Mouse (Mus musculus) heart, embryonic 13.5 days (tissue): Measurements from ENCODE around the gene BC051142. TPM values are rescaled to one million over a fixed set of nuclear protein-coding genes. Genes with fewer than 3 reads are reported as not detected.

Experiments used
- ATAC-seq: fragments of 200-750 bp; cut with Nextera tagmentation; 2 replicates; pipeline ENCODE4 v1.8.0; 2017; ENCODE audit warnings: moderate TSS enrichment; ENCODE audit not compliant: insufficient number of reproducible peaks, low FRiP score, low TSS enrichment; ENCODE audit errors: extremely low read depth
- H3K27ac ChIP-seq: fragments of 300-500 bp; sonication (generic); replicated peaks from 2 replicates; pipeline ENCODE4 v1.5.1; 2015; ENCODE audit warnings: moderate library complexity, mild to moderate bottlenecking, inconsistent platforms
- H3K27me3 ChIP-seq: fragments of 300-500 bp; sonication (generic); replicated peaks from 2 replicates; pipeline ENCODE4 v1.6.1; 2015; ENCODE audit warnings: mild to moderate bottlenecking, inconsistent platforms
- H3K36me3 ChIP-seq: fragments of 300-500 bp; sonication (generic); 2 replicates; pipeline ENCODE4 v1.6.1; 2015; ENCODE audit warnings: mild to moderate bottlenecking, inconsistent platforms
- H3K4me1 ChIP-seq: fragments of 300-500 bp; sonication (generic); 2 replicates; pipeline ENCODE4 v1.6.1; 2015; ENCODE audit warnings: inconsistent platforms
- H3K4me2 ChIP-seq: fragments of 300-500 bp; sonication (generic); 2 replicates; pipeline ENCODE4 v1.6.1; 2015; ENCODE audit warnings: inconsistent platforms, mild to moderate bottlenecking, moderate library complexity
- H3K4me3 ChIP-seq: fragments of 300-500 bp; sonication (generic); 2 replicates; pipeline ENCODE4 v1.5.1; 2015; ENCODE audit warnings: moderate library complexity, mild to moderate bottlenecking, inconsistent platforms
- H3K9ac ChIP-seq: fragments of 300-500 bp; sonication (generic); 2 replicates; pipeline ENCODE4 v1.6.1; 2015; ENCODE audit warnings: inconsistent platforms, mild to moderate bottlenecking, moderate library complexity
- H3K9me3 ChIP-seq: fragments of 300-500 bp; sonication (generic); 2 replicates; pipeline ENCODE4 v1.6.1; 2016; ENCODE audit warnings: inconsistent platforms
- WGBS: fragments of 180-500 bp; shearing (Covaris S2); methylation state at CpG from one replicate; pipeline ENCODE4 v1.1.7; 2015; ENCODE audit warnings: mixed read lengths; 5-methylcytosine and 5-hydroxymethylcytosine counted together
- polyA plus RNA-seq: library from polyadenylated mRNA; unstranded; fragments of >200 nt; fragmentation: Nextera tagmentation; extraction: Ambion mirVana; gene quantifications from 2 replicates; pipeline ENCODE4 v1.2.1, GENCODE M21; 2015

The BC051142 gene
- polyA plus RNA-seq, 1 experiment from 2014 or later = 0.19 TPM

DNA sequence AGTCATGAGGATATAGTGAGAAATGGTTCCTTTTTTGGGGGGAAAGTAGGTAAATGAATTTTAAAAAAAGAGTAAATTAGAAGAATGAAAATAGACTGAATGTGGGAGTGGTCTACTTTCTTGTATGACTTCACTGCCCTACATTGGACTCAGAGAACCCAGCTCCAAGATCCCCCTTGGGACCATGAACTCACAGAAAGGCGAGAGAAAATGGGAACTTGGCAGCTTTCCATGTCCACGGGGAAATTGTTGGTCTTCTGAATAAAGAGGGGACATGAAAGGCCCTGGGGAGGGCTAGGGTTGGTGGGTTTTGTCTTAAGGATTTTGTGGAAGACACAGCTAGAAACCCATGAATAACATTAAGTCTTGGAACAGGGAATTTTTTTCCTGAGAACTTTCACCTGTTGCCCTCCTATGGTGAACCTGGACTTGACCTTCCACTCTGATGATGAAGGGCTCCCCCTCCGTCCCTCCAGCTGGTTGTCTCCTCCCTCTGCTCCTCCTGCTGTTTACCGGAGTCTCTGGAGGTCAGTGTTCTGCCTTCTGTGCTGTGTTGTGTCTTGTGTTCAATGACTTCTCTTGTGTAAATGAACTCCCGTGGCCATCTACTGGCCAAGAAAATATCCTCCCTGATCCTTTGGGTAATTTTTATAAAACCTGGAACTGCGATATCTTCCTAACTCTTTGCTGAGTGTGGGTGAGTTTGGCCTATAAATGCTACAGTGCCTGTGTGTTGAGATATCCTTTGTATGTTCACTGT lies 21.0 kb upstream of the BC051142 start:
- H3K36me3 ChIP-seq = no peaks in the 10 kb centered on the region
- WGBS = 55% methylated on average over 6 of the region's 6 CpGs
- no peak overlapping the region for H3K9ac ChIP-seq
- no peak overlapping the region for H3K4me2 ChIP-seq
- peaks cover 20% of the 10 kb centered on the region for H3K27me3 ChIP-seq
- no peak overlapping the region for H3K27ac ChIP-seq
- H3K4me1 ChIP-seq = no peaks in the 10 kb centered on the region
- ATAC-seq = no peak
- H3K4me3 ChIP-seq = no peak overlapping the region
- no peaks in the 10 kb centered on the region for H3K9me3 ChIP-seq

DNA sequence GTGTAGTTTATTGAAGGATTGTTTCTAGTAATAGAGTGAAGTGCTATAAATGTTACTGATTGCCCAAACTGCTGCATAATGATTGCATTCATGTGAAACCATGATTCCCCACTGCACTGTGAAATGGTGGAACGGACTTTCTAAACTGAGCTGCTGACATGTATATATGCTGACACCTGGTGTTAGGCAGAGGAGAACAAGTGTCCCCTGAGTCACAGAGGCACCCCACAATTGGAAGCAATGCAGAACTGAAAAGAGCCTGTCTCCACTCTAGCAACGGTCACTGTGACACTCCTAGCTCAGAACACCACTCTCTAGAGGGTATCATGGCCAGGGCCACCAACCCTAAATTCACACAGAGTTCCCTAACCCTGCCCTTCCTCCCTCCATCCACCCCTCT lies 19.9 kb upstream of the BC051142 start:
- WGBS = 65% methylated on average over 2 of the region's 2 CpGs
- Histone ChIP-seq H3K9ac (no peak overlapping the region), H3K36me3 (no peaks in the 10 kb centered on the region), H3K4me2 (no peak overlapping the region), H3K9me3 (no peaks in the 10 kb centered on the region), H3K4me3 (no peak overlapping the region), H3K27ac (no peak overlapping the region), H3K4me1 (no peaks in the 10 kb centered on the region), H3K27me3 (peaks cover 14% of the 10 kb centered on the region; the same call in 1 of the 2 replicates)
- ATAC-seq = no peak

DNA sequence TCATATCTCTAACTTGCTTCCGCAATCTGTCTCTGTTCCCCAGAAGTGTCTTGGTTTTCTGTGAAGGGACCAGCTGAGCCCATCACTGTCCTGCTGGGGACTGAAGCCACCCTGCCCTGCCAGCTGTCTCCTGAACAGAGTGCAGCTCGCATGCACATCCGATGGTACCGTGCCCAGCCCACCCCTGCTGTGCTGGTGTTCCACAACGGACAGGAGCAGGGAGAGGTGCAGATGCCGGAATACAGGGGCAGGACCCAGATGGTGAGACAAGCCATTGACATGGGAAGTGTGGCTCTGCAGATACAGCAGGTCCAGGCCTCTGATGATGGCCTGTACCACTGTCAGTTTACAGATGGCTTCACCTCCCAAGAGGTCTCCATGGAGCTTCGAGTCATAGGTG lies 19.2 kb upstream of the BC051142 start:
- no peak overlapping the region for H3K9ac ChIP-seq
- no peaks in the 10 kb centered on the region for H3K9me3 ChIP-seq
- no peaks in the 10 kb centered on the region for H3K36me3 ChIP-seq
- no peaks in the 10 kb centered on the region for H3K4me1 ChIP-seq
- peaks cover 11% of the 10 kb centered on the region; the same call in 1 of the 2 replicates for H3K27me3 ChIP-seq
- WGBS = 76% methylated on average over 7 of the region's 7 CpGs
- no peak overlapping the region for H3K4me2 ChIP-seq
- no peak for ATAC-seq
- no peak overlapping the region for H3K4me3 ChIP-seq
- no peak overlapping the region for H3K27ac ChIP-seq

DNA sequence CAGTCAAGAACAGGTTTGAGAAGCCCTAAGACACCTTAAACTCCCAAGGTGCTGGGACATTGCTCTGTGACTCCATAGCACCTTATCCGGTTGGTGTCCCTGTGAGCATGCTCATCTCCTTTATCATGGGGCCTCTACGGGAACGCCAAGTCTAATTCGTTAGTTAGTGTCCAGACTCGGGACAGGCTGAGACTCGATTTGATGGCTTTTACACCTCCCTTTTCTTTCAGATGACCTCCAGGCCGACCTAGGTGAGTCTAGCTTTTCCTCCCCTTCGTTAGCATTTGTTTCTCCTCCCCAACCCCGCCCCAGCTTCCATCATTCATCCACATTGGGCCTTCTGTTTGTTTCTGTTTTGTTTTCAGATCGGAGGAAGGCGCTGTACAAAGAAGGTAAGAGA lies 16.7 kb upstream of the BC051142 start:
- H3K36me3 ChIP-seq = no peaks in the 10 kb centered on the region
- no peak overlapping the region for H3K4me3 ChIP-seq
- peaks cover 13% of the 10 kb centered on the region; the same call in 1 of the 2 replicates for H3K27me3 ChIP-seq
- 66% methylated on average over 11 of the region's 11 CpGs for WGBS
- H3K27ac ChIP-seq = no peak overlapping the region
- no peak overlapping the region for H3K9ac ChIP-seq
- no peaks in the 10 kb centered on the region for H3K9me3 ChIP-seq
- no peak for ATAC-seq
- H3K4me1 ChIP-seq = no peaks in the 10 kb centered on the region
- H3K4me2 ChIP-seq = no peak overlapping the region

DNA sequence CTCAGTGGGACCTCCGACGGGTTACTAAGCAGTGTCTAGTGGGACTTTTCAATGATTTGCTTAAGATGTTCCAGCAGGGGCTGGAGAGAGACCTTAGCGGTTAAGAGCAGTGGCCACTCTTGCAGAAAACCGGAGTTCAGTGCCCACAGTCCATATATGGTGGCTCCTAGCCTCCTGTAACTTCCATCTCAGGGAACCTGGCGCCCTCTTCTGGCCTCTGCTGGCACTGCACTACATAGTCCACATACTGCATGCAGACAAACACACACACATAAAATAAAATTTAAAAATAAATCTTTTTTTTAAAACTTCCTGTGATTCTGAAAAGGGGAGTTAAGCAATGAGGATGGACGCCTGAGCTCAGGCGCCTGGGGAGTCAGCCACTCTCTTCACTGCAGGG lies 15.4 kb upstream of the BC051142 start:
- Histone ChIP-seq H3K4me3 (no peak overlapping the region), H3K36me3 (no peaks in the 10 kb centered on the region), H3K9me3 (no peaks in the 10 kb centered on the region), H3K9ac (no peak overlapping the region), H3K27me3 (peaks cover 13% of the 10 kb centered on the region; the same call in 1 of the 2 replicates), H3K4me2 (no peak overlapping the region), H3K27ac (no peak overlapping the region), H3K4me1 (no peaks in the 10 kb centered on the region)
- 68% methylated on average over 7 of the region's 7 CpGs for WGBS
- no peak for ATAC-seq

GRCm38 (mm10) chr17:34384699-34385098 lies 13.9 kb upstream of the BC051142 start:
- Histone ChIP-seq H3K27ac (no peak overlapping the region), H3K4me3 (no peak overlapping the region), H3K9ac (no peak overlapping the region), H3K27me3 (peaks cover 10% of the 10 kb centered on the region), H3K4me1 (no peaks in the 10 kb centered on the region), H3K36me3 (no peaks in the 10 kb centered on the region), H3K4me2 (no peak overlapping the region), H3K9me3 (no peaks in the 10 kb centered on the region)
- 62% methylated on average over 3 of the region's 3 CpGs for WGBS
- ATAC-seq = no peak

DNA sequence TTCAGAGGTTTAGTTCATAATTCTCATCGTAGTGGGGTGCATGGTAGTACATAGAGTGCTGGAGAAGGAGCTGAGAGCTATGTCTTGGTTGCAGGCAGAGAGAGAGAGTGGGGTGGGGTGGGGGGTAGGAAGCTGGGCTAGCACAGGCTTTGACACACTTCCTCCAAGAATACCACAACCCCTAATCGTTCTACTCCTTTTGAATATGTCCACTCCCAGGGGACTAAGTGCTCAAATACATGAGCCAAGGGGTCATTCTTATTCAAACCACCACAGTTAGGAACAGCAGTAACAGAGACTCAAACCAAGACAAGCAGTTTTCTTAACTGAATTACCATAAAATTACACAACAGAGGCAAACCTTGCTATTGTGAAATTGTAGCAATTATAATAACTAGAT lies 12.0 kb upstream of the BC051142 start:
- Histone ChIP-seq H3K4me3 (no peak overlapping the region), H3K9ac (no peak overlapping the region), H3K27me3 (peaks cover 23% of the 10 kb centered on the region), H3K36me3 (no peaks in the 10 kb centered on the region), H3K4me2 (no peak overlapping the region), H3K9me3 (no peaks in the 10 kb centered on the region), H3K4me1 (no peaks in the 10 kb centered on the region), H3K27ac (no peak overlapping the region)
- no peak for ATAC-seq
- 70% methylated on average over 2 of the region's 2 CpGs for WGBS

DNA sequence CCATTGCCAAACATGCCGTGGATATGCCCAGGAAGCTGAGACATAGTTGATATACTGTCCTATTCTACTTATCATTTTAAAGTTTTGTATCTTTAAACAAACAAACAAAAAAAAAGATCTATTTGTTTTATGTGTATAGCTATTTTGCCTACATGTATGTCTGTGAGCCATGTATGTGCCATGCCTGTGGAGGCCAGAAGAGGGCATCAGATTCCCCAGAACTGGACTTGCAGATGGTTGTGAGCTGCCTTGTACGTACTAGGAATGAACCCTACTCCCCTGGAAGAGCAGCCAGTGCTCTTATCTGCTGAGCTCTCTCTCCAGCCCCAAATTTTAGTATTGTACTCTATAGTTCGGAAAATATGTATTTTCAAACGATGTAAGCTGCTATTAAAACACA lies 10.1 kb upstream of the BC051142 start:
- ATAC-seq = no peak
- Histone ChIP-seq H3K9ac (no peak overlapping the region), H3K4me3 (no peak overlapping the region), H3K9me3 (0 out of 2 replicates have a peak, but pooled peaks cover under 1% of the 10 kb centered on the region), H3K36me3 (no peaks in the 10 kb centered on the region), H3K4me2 (no peak overlapping the region), H3K27me3 (peaks cover 35% of the 10 kb centered on the region), H3K4me1 (no peaks in the 10 kb centered on the region; the same call in 1 of the 2 replicates), H3K27ac (no peak overlapping the region)
- WGBS = 26% methylated on average over 4 of the region's 4 CpGs

- 0 out of 2 replicates have a peak, but pooled peaks cover 3% of the 10 kb centered on the region for H3K9me3 ChIP-seq
- no peaks in the 10 kb centered on the region; the same call in 1 of the 2 replicates for H3K4me1 ChIP-seq
- H3K36me3 ChIP-seq = no peaks in the 10 kb centered on the region
- no peak for ATAC-seq
- peaks cover 30% of the 10 kb centered on the region for H3K27me3 ChIP-seq
- no peak overlapping the region for H3K4me3 ChIP-seq
- WGBS = 57% methylated on average over 7 of the region's 7 CpGs
- H3K27ac ChIP-seq = no peak overlapping the region
- no peak overlapping the region for H3K9ac ChIP-seq
- no peak overlapping the region for H3K4me2 ChIP-seq
These were observed 7.1 kb upstream of the BC051142 start for GRCm38 (mm10) chr17:34391507-34391906.

- no peaks in the 10 kb centered on the region; the same call in 1 of the 2 replicates for H3K4me1 ChIP-seq
- no peaks in the 10 kb centered on the region for H3K36me3 ChIP-seq
- H3K27ac ChIP-seq = no peak overlapping the region
- ATAC-seq = no peak
- WGBS = 3% methylated on average over 24 of the region's 24 CpGs
- 0 out of 2 replicates have a peak, but pooled peaks cover 3% of the 10 kb centered on the region for H3K9me3 ChIP-seq
- H3K9ac ChIP-seq = peak overlapping the region; percentile 47; the same call in 1 of the 2 replicates
- H3K4me3 ChIP-seq = peak overlapping the region; percentile 47
- peaks cover 30% of the 10 kb centered on the region for H3K27me3 ChIP-seq
- H3K4me2 ChIP-seq = peak overlapping the region; percentile 67
These were observed 6.3 kb upstream of the BC051142 start for GRCm38 (mm10) chr17:34392321-34392720.

GRCm38 (mm10) chr17:34397357-34397756 lies 1.3 kb upstream of the BC051142 start:
- Histone ChIP-seq H3K4me3 (no peak overlapping the region), H3K4me2 (no peak overlapping the region), H3K27ac (no peak overlapping the region), H3K27me3 (peaks cover 34% of the 10 kb centered on the region), H3K9me3 (0 out of 2 replicates have a peak, but pooled peaks cover 3% of the 10 kb centered on the region), H3K36me3 (no peaks in the 10 kb centered on the region), H3K4me1 (no peaks in the 10 kb centered on the region; the same call in 1 of the 2 replicates), H3K9ac (no peak overlapping the region)
- no peak for ATAC-seq
- 58% methylated on average over 5 of the region's 5 CpGs for WGBS
